Mouse (Mus musculus) right cerebral cortex, postnatal 36 days (tissue): Measurements from ENCODE around the gene Dennd6a.

Experiments
- DNase-seq, 2 experiments: peaks; one replicate each; pipeline ENCODE4 v3.0.0; 2022; ENCODE audit warnings: low spot score in 2 of 2, mixed read lengths in 1 of 2

Gene Dennd6a

GRCm38 (mm10) chr14:26571951-26572675 is 1.5 kb upstream of the Dennd6a start:
- no peak for DNase-seq

GRCm38 (mm10) chr14:26576255-26576780 is 2.7 kb downstream of the Dennd6a start:
- no peak for DNase-seq

GRCm38 (mm10) chr14:26578791-26579191 is 5.1 kb downstream of the Dennd6a start:
- DNase-seq, result no peak

GRCm38 (mm10) chr14:26579346-26580343 is 6.0 kb downstream of the Dennd6a start:
- DNase-seq, result peak; percentile 75 to 85

GRCm38 (mm10) chr14:26583645-26584044 is 10.0 kb downstream of the Dennd6a start:
- no peak for DNase-seq

GRCm38 (mm10) chr14:26587116-26587515 is 13.5 kb downstream of the Dennd6a start:
- DNase-seq, result no peak

GRCm38 (mm10) chr14:26591353-26591752 is 17.7 kb downstream of the Dennd6a start:
- no peak for DNase-seq

- DNase-seq, result no peak
Measured at GRCm38 (mm10) chr14:26593281-26593895, 19.7 kb downstream of the Dennd6a start.

- DNase-seq, result no peak
Measured at GRCm38 (mm10) chr14:26595167-26595566, 21.5 kb downstream of the Dennd6a start.

- DNase-seq, result no peak
Measured at GRCm38 (mm10) chr14:26595695-26596365, 22.2 kb downstream of the Dennd6a start.

- DNase-seq, result no peak
Measured at GRCm38 (mm10) chr14:26605354-26605753, 31.7 kb downstream of the Dennd6a start.

GRCm38 (mm10) chr14:26609674-26610073 is 36.0 kb downstream of the Dennd6a start:
- no peak for DNase-seq

GRCm38 (mm10) chr14:26610689-26611088 is 37.0 kb downstream of the Dennd6a start:
- no peak for DNase-seq

- no peak for DNase-seq
Measured at GRCm38 (mm10) chr14:26625301-26625700, 51.6 kb downstream of the Dennd6a start.

- DNase-seq, result no peak
Measured at GRCm38 (mm10) chr14:26626605-26627140, 53.0 kb downstream of the Dennd6a start.

GRCm38 (mm10) chr14:26637025-26637850 is 63.6 kb downstream of the Dennd6a start:
- peak; percentile 10 to 12 for DNase-seq

- DNase-seq, result peak; percentile 98 to 99
Measured at GRCm38 (mm10) chr14:26637851-26638707, 64.4 kb downstream of the Dennd6a start, which contains the start of gene Arf4. Gene Arf4, plus strand, starts transcription at chr14:26638074.

- DNase-seq, result peak; percentile 22 to 27
Measured at GRCm38 (mm10) chr14:26638708-26639084, 65.0 kb downstream of the Dennd6a start.

- DNase-seq, result no peak
Measured at GRCm38 (mm10) chr14:26639251-26639650, 65.6 kb downstream of the Dennd6a start.
